Mouse (Mus musculus) NIH3T3 (cell line): ENCODE measurements at regions not wholly inside any gene's neighbourhood (a gene's known extent, or its start where the extent isn't known, plus 50 kb on each side); places are given as distances from the start of the nearest gene placed in this dataset.
"Not testable (repeated sequence)": the region's sequence is repeated elsewhere in the genome, so short reads cannot be mapped to it uniquely, and the experiment has no call there.

Experiments used
- DNase-seq: peaks from one replicate; pipeline ENCODE4 v3.0.0-alpha.2; 2012; ENCODE audit warnings: low read depth

- not testable (repeated sequence) for DNase-seq
Measured at GRCm38 (mm10) chr3:59563486-59564006, 166.0 kb upstream of the Gm5538 start.

GRCm38 (mm10) chr3:59542621-59543020, 187.0 kb upstream of the Gm5538 start:
- DNase-seq, result no peak

GRCm38 (mm10) chr3:59540547-59540946, 189.0 kb upstream of the Gm5538 start:
- not testable (repeated sequence) for DNase-seq

- DNase-seq, result not testable (repeated sequence)
Measured at GRCm38 (mm10) chr3:59539893-59540292, 189.7 kb upstream of the Gm5538 start.

GRCm38 (mm10) chr3:59531311-59531834, 187.2 kb upstream of the Igsf10 start:
- DNase-seq, result no peak

GRCm38 (mm10) chr3:59530592-59531310, 186.6 kb upstream of the Igsf10 start:
- no peak for DNase-seq

GRCm38 (mm10) chr3:59520766-59521165, 176.6 kb upstream of the Igsf10 start:
- no peak for DNase-seq

GRCm38 (mm10) chr3:59478095-59478494, 133.9 kb upstream of the Igsf10 start:
- no peak for DNase-seq

- DNase-seq, result no peak
Measured at GRCm38 (mm10) chr3:59477441-59478061, 133.4 kb upstream of the Igsf10 start.

- DNase-seq, result peak; percentile 82
Measured at GRCm38 (mm10) chr3:59468956-59469355, 124.8 kb upstream of the Igsf10 start.

GRCm38 (mm10) chr3:59462341-59463158, 118.4 kb upstream of the Igsf10 start:
- DNase-seq, result no peak

GRCm38 (mm10) chr3:59456938-59457337, 112.7 kb upstream of the Igsf10 start:
- no peak for DNase-seq

- no peak for DNase-seq
Measured at GRCm38 (mm10) chr3:59451084-59451483, 106.9 kb upstream of the Igsf10 start.

- DNase-seq, result no peak
Measured at GRCm38 (mm10) chr3:59423621-59424020, 79.4 kb upstream of the Igsf10 start.

GRCm38 (mm10) chr3:59409131-59409530, 64.9 kb upstream of the Igsf10 start:
- no peak for DNase-seq

- no peak for DNase-seq
Measured at GRCm38 (mm10) chr3:59406035-59406434, 61.8 kb upstream of the Igsf10 start.

GRCm38 (mm10) chr3:59401856-59402255, 57.7 kb upstream of the Igsf10 start:
- DNase-seq, result peak; percentile 78

- no peak for DNase-seq
Measured at GRCm38 (mm10) chr3:59401425-59401824, 57.2 kb upstream of the Igsf10 start.
